Mouse (Mus musculus) lung, embryonic 15.5 days (tissue): ENCODE data around the gene Dvl1. TPM values are rescaled to one million over a fixed set of nuclear protein-coding genes. Genes with fewer than 3 reads are reported as not detected.
A peak's percentile ranks its signal among the peaks of the same experiment; 100 is the strongest.

Experiments
- ATAC-seq: fragments of 200-750 bp; cut with Nextera tagmentation; 2 replicates; pipeline ENCODE4 v1.8.0; 2017; ENCODE audit warnings: moderate number of reproducible peaks, borderline replicate concordance; ENCODE audit not compliant: low FRiP score, low TSS enrichment; ENCODE audit errors: extremely low read depth
- H3K27ac ChIP-seq: fragments of 300-500 bp; sonication (generic); 2 replicates; pipeline ENCODE4 v1.5.1; 2015; ENCODE audit warnings: moderate library complexity, mild to moderate bottlenecking, inconsistent platforms
- H3K27me3 ChIP-seq: fragments of 300-500 bp; sonication (generic); 2 replicates; pipeline ENCODE4 v1.6.1; 2015; ENCODE audit warnings: inconsistent platforms
- H3K36me3 ChIP-seq: fragments of 300-500 bp; sonication (generic); 2 replicates; pipeline ENCODE4 v1.6.1; 2015; ENCODE audit warnings: inconsistent platforms
- H3K4me1 ChIP-seq: fragments of 300-500 bp; sonication (generic); 2 replicates; pipeline ENCODE4 v1.6.1; 2015; ENCODE audit warnings: inconsistent platforms
- H3K4me2 ChIP-seq: fragments of 300-500 bp; sonication (generic); 2 replicates; pipeline ENCODE4 v1.6.1; 2015; ENCODE audit warnings: inconsistent platforms, mild to moderate bottlenecking, moderate library complexity
- H3K4me3 ChIP-seq: fragments of 300-500 bp; sonication (generic); 2 replicates; pipeline ENCODE4 v1.5.1; 2015; ENCODE audit warnings: mild to moderate bottlenecking, inconsistent platforms
- H3K9ac ChIP-seq: fragments of 300-500 bp; sonication (generic); 2 replicates; pipeline ENCODE4 v1.6.1; 2015; ENCODE audit warnings: inconsistent platforms
- H3K9me3 ChIP-seq: fragments of 300-500 bp; sonication (generic); 2 replicates; pipeline ENCODE4 v1.6.1; 2016; ENCODE audit warnings: inconsistent platforms
- WGBS: fragments of 180-500 bp; shearing (Covaris S2); methylation state at CpG from one replicate; pipeline ENCODE4 v1.1.7; 2015; 5-methylcytosine and 5-hydroxymethylcytosine counted together
- polyA plus RNA-seq: library from polyadenylated mRNA; unstranded; fragments of >200 nt; fragmentation: Nextera tagmentation; extraction: Ambion mirVana; gene quantifications from 2 replicates; pipeline ENCODE4 v1.2.1, GENCODE M21; 2015

Gene Dvl1
- 14.0 and 14.7 TPM in 2 replicates for polyA plus RNA-seq

- 2% methylated on average over 34 of the region's 65 CpGs for WGBS
- peaks cover 32% of the 10 kb centered on the region for H3K4me1 ChIP-seq
- H3K27ac ChIP-seq = peak within 1 kb of the TSS; percentile 75
- H3K36me3 ChIP-seq = peaks cover 12% of the 10 kb centered on the region
- peak; percentile 92 for ATAC-seq
- no peaks in the 10 kb centered on the region for H3K27me3 ChIP-seq
- peak within 1 kb of the TSS; percentile 93 for H3K4me3 ChIP-seq
- H3K4me2 ChIP-seq = peak within 1 kb of the TSS; percentile 96
- H3K9ac ChIP-seq = peak within 1 kb of the TSS; percentile 83
- no peaks in the 10 kb centered on the region for H3K9me3 ChIP-seq
Observed at GRCm38 (mm10) chr4:155846871-155847578, at the start of gene Dvl1. Dvl1 (plus strand) TSS chr4:155847402.

- 89% methylated on average over 1 of the region's 1 CpGs for WGBS
- no peak overlapping the region for H3K4me2 ChIP-seq
- no peak for ATAC-seq
Observed at GRCm38 (mm10) chr4:155802075-155802474, 45.1 kb upstream of the Dvl1 start.

GRCm38 (mm10) chr4:155802741-155803339 is 44.4 kb upstream of the Dvl1 start, which contains the start of gene Mrpl20:
Mrpl20 (plus strand) TSS chr4:155802878.
- no peak for ATAC-seq
- H3K27me3 ChIP-seq = no peaks in the 10 kb centered on the region

More at GRCm38 (mm10) chr4:155802075-155802474, 45.1 kb upstream of the Dvl1 start:
- no peaks in the 10 kb centered on the region for H3K27me3 ChIP-seq
- peaks cover 3% of the 10 kb centered on the region; the same call in 1 of the 2 replicates for H3K36me3 ChIP-seq
- H3K9me3 ChIP-seq = no peaks in the 10 kb centered on the region
- H3K4me1 ChIP-seq = peaks cover 17% of the 10 kb centered on the region
- H3K4me3 ChIP-seq = no peak overlapping the region
- H3K9ac ChIP-seq = no peak overlapping the region
- H3K27ac ChIP-seq = no peak overlapping the region

GRCm38 (mm10) chr4:155803340-155804041 is 43.7 kb upstream of the Dvl1 start:
- ATAC-seq = peak; percentile 98
- peaks cover 17% of the 10 kb centered on the region for H3K4me1 ChIP-seq
- H3K4me2 ChIP-seq = peak overlapping the region; percentile 61
- H3K4me3 ChIP-seq = peak overlapping the region; percentile 81
- H3K27me3 ChIP-seq = no peaks in the 10 kb centered on the region
- WGBS = under 1% methylated on average over 58 of the region's 58 CpGs
- H3K9ac ChIP-seq = peak overlapping the region; percentile 73
- H3K27ac ChIP-seq = peak overlapping the region; percentile 66
- H3K36me3 ChIP-seq = peaks cover 16% of the 10 kb centered on the region
- H3K9me3 ChIP-seq = no peaks in the 10 kb centered on the region

More at GRCm38 (mm10) chr4:155802741-155803339, 44.4 kb upstream of the Dvl1 start, which contains the start of gene Mrpl20:
- peak within 1 kb of the TSS; percentile 73 for H3K9ac ChIP-seq
- peaks cover 9% of the 10 kb centered on the region for H3K36me3 ChIP-seq
- H3K4me1 ChIP-seq = peaks cover 17% of the 10 kb centered on the region
- 12% methylated on average over 12 of the region's 12 CpGs for WGBS
- peak within 1 kb of the TSS; percentile 61 for H3K4me2 ChIP-seq
- peak within 1 kb of the TSS; percentile 66 for H3K27ac ChIP-seq
- no peaks in the 10 kb centered on the region for H3K9me3 ChIP-seq
- H3K4me3 ChIP-seq = peak within 1 kb of the TSS; percentile 81

GRCm38 (mm10) chr4:155807841-155808240 is 39.4 kb upstream of the Dvl1 start:
- H3K9ac ChIP-seq = no peak overlapping the region
- H3K27me3 ChIP-seq = no peaks in the 10 kb centered on the region
- ATAC-seq = no peak
- 85% methylated on average over 3 of the region's 3 CpGs for WGBS
- H3K4me3 ChIP-seq = no peak overlapping the region
- H3K27ac ChIP-seq = no peak overlapping the region
- H3K36me3 ChIP-seq = peaks cover 40% of the 10 kb centered on the region
- peaks cover 22% of the 10 kb centered on the region for H3K4me1 ChIP-seq
- no peaks in the 10 kb centered on the region for H3K9me3 ChIP-seq
- H3K4me2 ChIP-seq = no peak overlapping the region

- under 1% methylated on average over 58 of the region's 60 CpGs for WGBS
- Histone ChIP-seq H3K36me3 (peaks cover 66% of the 10 kb centered on the region), H3K9ac (peak within 1 kb of the TSS; percentile 97), H3K9me3 (no peaks in the 10 kb centered on the region), H3K4me2 (peak within 1 kb of the TSS; percentile 62), H3K27ac (peak within 1 kb of the TSS; percentile 87), H3K4me1 (peaks cover 25% of the 10 kb centered on the region), H3K4me3 (peak within 1 kb of the TSS; percentile 91), H3K27me3 (no peaks in the 10 kb centered on the region)
- peak; percentile 99 for ATAC-seq
Observed at GRCm38 (mm10) chr4:155811929-155812664, 35.1 kb upstream of the Dvl1 start, which contains the start of gene Ccnl2. Ccnl2 (plus strand) TSS chr4:155812489.

GRCm38 (mm10) chr4:155812665-155813181 is 34.5 kb upstream of the Dvl1 start:
- Histone ChIP-seq H3K27ac (peak overlapping the region; percentile 87), H3K9me3 (no peaks in the 10 kb centered on the region), H3K4me3 (peak overlapping the region; percentile 91), H3K4me2 (peak overlapping the region; percentile 62), H3K36me3 (peaks cover 67% of the 10 kb centered on the region), H3K27me3 (no peaks in the 10 kb centered on the region), H3K9ac (peak overlapping the region; percentile 97), H3K4me1 (peaks cover 25% of the 10 kb centered on the region)
- under 1% methylated on average over 49 of the region's 49 CpGs for WGBS
- peak; percentile 24; the same call in 1 of the 2 replicates for ATAC-seq

GRCm38 (mm10) chr4:155817533-155817932 is 29.7 kb upstream of the Dvl1 start:
- 83% methylated on average over 4 of the region's 4 CpGs for WGBS
- Histone ChIP-seq H3K9ac (no peak overlapping the region), H3K4me1 (peaks cover 18% of the 10 kb centered on the region), H3K36me3 (peaks cover 82% of the 10 kb centered on the region), H3K4me2 (no peak overlapping the region), H3K27ac (no peak overlapping the region), H3K9me3 (no peaks in the 10 kb centered on the region), H3K4me3 (no peak overlapping the region), H3K27me3 (no peaks in the 10 kb centered on the region)
- no peak for ATAC-seq

- no peaks in the 10 kb centered on the region for H3K4me1 ChIP-seq
- no peak overlapping the region for H3K27ac ChIP-seq
- ATAC-seq = no peak
- no peaks in the 10 kb centered on the region for H3K27me3 ChIP-seq
- no peaks in the 10 kb centered on the region for H3K9me3 ChIP-seq
- 72% methylated on average over 7 of the region's 7 CpGs for WGBS
- no peak overlapping the region for H3K9ac ChIP-seq
- no peak overlapping the region for H3K4me3 ChIP-seq
- H3K4me2 ChIP-seq = no peak overlapping the region
- H3K36me3 ChIP-seq = peaks cover 94% of the 10 kb centered on the region
Observed at GRCm38 (mm10) chr4:155821025-155821424, 26.2 kb upstream of the Dvl1 start.

GRCm38 (mm10) chr4:155823443-155823842 is 23.8 kb upstream of the Dvl1 start:
- Histone ChIP-seq H3K9me3 (no peaks in the 10 kb centered on the region), H3K27me3 (no peaks in the 10 kb centered on the region), H3K4me2 (no peak overlapping the region), H3K4me3 (no peak overlapping the region), H3K4me1 (no peaks in the 10 kb centered on the region), H3K9ac (no peak overlapping the region), H3K27ac (no peak overlapping the region), H3K36me3 (peaks cover 92% of the 10 kb centered on the region)
- no peak for ATAC-seq
- WGBS = 96% methylated on average over 16 of the region's 16 CpGs

- 89% methylated on average over 4 of the region's 4 CpGs for WGBS
- Histone ChIP-seq H3K27ac (no peak overlapping the region), H3K9me3 (no peaks in the 10 kb centered on the region), H3K4me2 (no peak overlapping the region), H3K9ac (no peak overlapping the region), H3K27me3 (no peaks in the 10 kb centered on the region), H3K36me3 (peaks cover 35% of the 10 kb centered on the region), H3K4me1 (peaks cover 28% of the 10 kb centered on the region), H3K4me3 (no peak overlapping the region)
- ATAC-seq = no peak
Observed at GRCm38 (mm10) chr4:155829866-155830265, 17.3 kb upstream of the Dvl1 start.
